Mouse (Mus musculus) hindbrain, embryonic 11.5 days (tissue): Measurements from ENCODE around the gene Negr1. TPM values are rescaled to one million over a fixed set of nuclear protein-coding genes. Genes with fewer than 3 reads are reported as not detected.

Experiments
- ATAC-seq: fragments of 200-750 bp; cut with Nextera tagmentation; 2 replicates; pipeline ENCODE4 v1.8.0; 2017; ENCODE audit warnings: mild to moderate bottlenecking, moderate TSS enrichment, moderate library complexity; ENCODE audit not compliant: low FRiP score
- DNase-seq: peaks from one replicate; pipeline ENCODE4 v3.0.0-alpha.2; 2015; ENCODE audit warnings: low spot score
- H3K27ac ChIP-seq: fragments of 300-500 bp; sonication (generic); 2 replicates; pipeline ENCODE4 v1.5.1; 2014; ENCODE audit warnings: mild to moderate bottlenecking, low read depth, low read length
- H3K27me3 ChIP-seq: fragments of 300-500 bp; sonication (generic); 2 replicates; pipeline ENCODE4 v1.6.1; 2014; ENCODE audit warnings: mild to moderate bottlenecking, low read length, moderate library complexity, mixed read lengths; ENCODE audit not compliant: control insufficient read depth, insufficient read depth
- H3K36me3 ChIP-seq: fragments of 300-500 bp; sonication (generic); 2 replicates; pipeline ENCODE4 v1.6.1; 2014; ENCODE audit warnings: mild to moderate bottlenecking, low read length, moderate library complexity, mixed read lengths; ENCODE audit not compliant: control insufficient read depth, insufficient read depth
- H3K4me1 ChIP-seq: fragments of 300-500 bp; sonication (generic); replicated peaks from 2 replicates; pipeline ENCODE4 v1.6.1; 2014; ENCODE audit warnings: low read length, mixed read lengths; ENCODE audit not compliant: control insufficient read depth, insufficient read depth
- H3K4me2 ChIP-seq: fragments of 300-500 bp; sonication (generic); replicated peaks from 2 replicates; pipeline ENCODE4 v1.6.1; 2014; ENCODE audit warnings: mild to moderate bottlenecking, low read depth, low read length
- H3K4me3 ChIP-seq: fragments of 300-500 bp; sonication (generic); 2 replicates; pipeline ENCODE4 v1.5.1; 2014; ENCODE audit warnings: low read depth, low read length
- H3K9ac ChIP-seq: fragments of 300-500 bp; sonication (generic); 2 replicates; pipeline ENCODE4 v1.6.1; 2014; ENCODE audit warnings: low read depth, low read length
- H3K9me3 ChIP-seq: fragments of 300-500 bp; sonication (generic); 2 replicates; pipeline ENCODE4 v1.6.1; 2016; ENCODE audit warnings: low read length; ENCODE audit not compliant: control insufficient read depth
- WGBS: fragments of 180-500 bp; shearing (Covaris S2); extraction: QIAGEN DNeasy Blood & Tissue Kit; methylation state at CpG from one replicate; pipeline ENCODE4 v1.1.7; 2014; 5-methylcytosine and 5-hydroxymethylcytosine counted together
- polyA plus RNA-seq: library from polyadenylated mRNA; unstranded; fragments of >200 nt; fragmentation: Nextera tagmentation; extraction: Ambion mirVana; gene quantifications from 2 replicates; pipeline ENCODE4 v1.2.1, GENCODE M21; 2014

The Negr1 gene
- polyA plus RNA-seq, 1 experiment from 2014 or later, result 7.7 TPM

GRCm38 (mm10) chr3:156766171-156766845 lies 204.7 kb downstream of the Negr1 start:
- Histone ChIP-seq H3K4me2 (no peak overlapping the region), H3K27me3 (no peaks in the 10 kb centered on the region), H3K4me3 (no peak overlapping the region), H3K4me1 (no peaks in the 10 kb centered on the region), H3K9ac (no peak overlapping the region), H3K27ac (no peak overlapping the region), H3K9me3 (no peaks in the 10 kb centered on the region), H3K36me3 (no peaks in the 10 kb centered on the region)
- 75% methylated on average over 2 of the region's 2 CpGs for WGBS
- DNase-seq, result no peak
- no peak for ATAC-seq

DNA sequence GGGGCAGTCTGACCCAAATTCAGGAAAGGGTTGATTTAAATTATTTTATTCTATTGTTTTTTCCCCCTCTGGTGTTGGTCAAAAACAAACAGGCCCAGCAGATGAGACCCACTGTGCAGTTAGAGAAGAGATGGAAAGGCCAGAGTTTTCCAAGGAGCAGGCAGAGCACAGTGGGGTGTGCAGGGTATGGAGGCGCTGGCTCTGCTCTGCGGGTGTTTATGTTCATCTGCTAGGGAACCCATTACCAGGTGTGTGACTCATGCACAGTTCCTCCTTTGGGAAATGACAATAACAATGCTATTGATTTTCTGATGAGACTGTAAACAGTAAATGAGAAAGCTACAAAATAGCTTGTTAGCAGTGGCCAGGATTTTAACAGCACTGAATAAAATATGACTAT lies 210.0 kb downstream of the Negr1 start:
- peak; percentile 48; the same call in 1 of the 2 replicates for ATAC-seq
- Histone ChIP-seq H3K4me1 (no peaks in the 10 kb centered on the region), H3K9me3 (no peaks in the 10 kb centered on the region), H3K27ac (no peak overlapping the region), H3K36me3 (no peaks in the 10 kb centered on the region), H3K4me2 (no peak overlapping the region), H3K27me3 (no peaks in the 10 kb centered on the region), H3K4me3 (no peak overlapping the region), H3K9ac (no peak overlapping the region)
- no peak for DNase-seq
- WGBS, result 68% methylated on average over 2 of the region's 2 CpGs

DNA sequence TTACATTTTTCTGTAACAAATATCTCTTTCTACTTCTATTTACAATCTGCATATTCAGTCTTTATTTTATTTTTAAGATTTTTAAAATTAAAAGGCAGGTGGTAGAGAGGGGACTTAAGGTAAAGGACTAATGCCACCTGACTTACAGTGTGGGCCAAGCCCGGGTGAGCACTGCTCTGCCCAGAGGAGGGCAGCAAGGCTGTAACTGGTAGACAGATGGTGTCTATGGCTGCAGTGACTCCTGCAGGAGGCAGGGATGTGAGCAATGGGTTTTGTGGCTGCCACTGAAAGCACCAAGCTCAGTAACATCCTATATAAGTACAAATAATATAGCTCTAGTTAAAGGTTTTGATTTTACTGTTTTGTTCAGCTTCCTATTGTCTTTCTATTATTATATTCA lies 210.5 kb downstream of the Negr1 start:
- 50% methylated on average over 1 of the region's 1 CpGs for WGBS
- ATAC-seq (peak; percentile 75; the same call in 1 of the 2 replicates), DNase-seq (no peak)

DNA sequence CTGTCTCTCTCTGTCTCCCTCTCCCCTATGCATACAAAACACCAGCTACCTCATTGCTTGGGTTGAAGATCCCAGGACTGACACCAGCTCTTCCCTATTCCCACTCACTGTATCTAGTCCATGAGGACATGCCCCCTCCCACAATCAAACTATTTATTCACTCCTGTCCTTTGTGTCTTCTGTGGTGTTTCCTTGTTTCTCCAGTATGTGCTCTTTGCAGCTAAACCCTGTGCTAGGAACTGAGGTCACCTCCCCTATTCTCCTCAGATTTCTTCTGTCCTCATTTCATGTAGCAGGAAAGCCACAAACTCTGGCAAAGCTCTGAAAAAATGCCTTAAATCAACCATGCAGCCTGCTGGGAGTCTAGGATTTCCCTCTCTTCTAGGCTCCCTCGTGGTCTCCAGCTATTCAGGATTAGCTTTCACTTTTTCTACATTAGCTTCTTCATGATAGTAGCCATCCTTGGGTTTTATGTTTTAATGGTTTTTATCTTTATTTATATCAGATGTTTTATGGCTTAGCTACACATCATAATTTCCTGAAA lies 222.8 kb downstream of the Negr1 start:
- Histone ChIP-seq H3K27ac (no peak overlapping the region), H3K36me3 (no peaks in the 10 kb centered on the region), H3K9ac (no peak overlapping the region), H3K4me1 (no peaks in the 10 kb centered on the region), H3K9me3 (no peaks in the 10 kb centered on the region), H3K4me2 (no peak overlapping the region), H3K27me3 (no peaks in the 10 kb centered on the region), H3K4me3 (no peak overlapping the region)
- ATAC-seq (no peak), DNase-seq (no peak)
- 48% methylated on average over 1 of the region's 1 CpGs for WGBS

More for the DNA sequence above, 210.5 kb downstream of the Negr1 start:
- Histone ChIP-seq H3K36me3 (no peaks in the 10 kb centered on the region), H3K4me1 (no peaks in the 10 kb centered on the region), H3K4me3 (no peak overlapping the region), H3K9ac (no peak overlapping the region), H3K4me2 (no peak overlapping the region), H3K27me3 (no peaks in the 10 kb centered on the region), H3K9me3 (no peaks in the 10 kb centered on the region), H3K27ac (no peak overlapping the region)

- no peaks in the 10 kb centered on the region for H3K27me3 ChIP-seq
- H3K4me2 ChIP-seq, result no peak overlapping the region
- 83% methylated on average over 1 of the region's 1 CpGs for WGBS
- H3K4me1 ChIP-seq, result no peaks in the 10 kb centered on the region
- no peak overlapping the region for H3K4me3 ChIP-seq
- DNase-seq (no peak), ATAC-seq (no peak)
- no peaks in the 10 kb centered on the region for H3K9me3 ChIP-seq
- no peak overlapping the region for H3K9ac ChIP-seq
- no peak overlapping the region for H3K27ac ChIP-seq
- H3K36me3 ChIP-seq, result no peaks in the 10 kb centered on the region
Observed at GRCm38 (mm10) chr3:156786355-156786754, 224.8 kb downstream of the Negr1 start.

GRCm38 (mm10) chr3:156791234-156791633 lies 229.6 kb downstream of the Negr1 start:
- Histone ChIP-seq H3K4me1 (no peaks in the 10 kb centered on the region), H3K9me3 (no peaks in the 10 kb centered on the region), H3K27me3 (no peaks in the 10 kb centered on the region), H3K36me3 (no peaks in the 10 kb centered on the region), H3K4me2 (no peak overlapping the region), H3K9ac (no peak overlapping the region), H3K4me3 (no peak overlapping the region), H3K27ac (no peak overlapping the region)
- ATAC-seq, result no peak
- no peak for DNase-seq

DNA sequence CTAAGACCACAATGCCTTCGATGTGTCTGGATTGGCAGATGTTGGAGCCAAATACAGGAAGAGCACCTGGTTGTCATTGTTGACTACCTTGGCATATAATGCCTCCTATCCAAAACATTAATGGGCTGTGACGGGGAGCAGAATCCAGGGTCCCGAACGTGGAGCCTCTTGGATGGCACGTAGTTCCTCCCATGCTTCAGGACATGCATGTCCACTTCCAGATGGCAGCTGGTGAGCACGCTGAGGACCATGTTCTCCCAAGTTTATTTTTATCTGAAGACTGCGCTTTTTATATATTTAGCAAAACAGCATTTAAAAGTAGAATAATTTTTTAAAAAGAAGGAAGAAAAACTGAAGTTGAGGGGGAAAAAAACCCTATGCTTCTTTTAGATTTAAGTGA lies 231.1 kb downstream of the Negr1 start:
- H3K27ac ChIP-seq, result no peak overlapping the region
- H3K4me3 ChIP-seq, result no peak overlapping the region
- no peaks in the 10 kb centered on the region for H3K9me3 ChIP-seq
- no peaks in the 10 kb centered on the region for H3K4me1 ChIP-seq
- DNase-seq (no peak), ATAC-seq (no peak)
- H3K9ac ChIP-seq, result no peak overlapping the region
- H3K36me3 ChIP-seq, result no peaks in the 10 kb centered on the region
- H3K4me2 ChIP-seq, result no peak overlapping the region
- 91% methylated on average over 7 of the region's 7 CpGs for WGBS
- no peaks in the 10 kb centered on the region for H3K27me3 ChIP-seq

DNA sequence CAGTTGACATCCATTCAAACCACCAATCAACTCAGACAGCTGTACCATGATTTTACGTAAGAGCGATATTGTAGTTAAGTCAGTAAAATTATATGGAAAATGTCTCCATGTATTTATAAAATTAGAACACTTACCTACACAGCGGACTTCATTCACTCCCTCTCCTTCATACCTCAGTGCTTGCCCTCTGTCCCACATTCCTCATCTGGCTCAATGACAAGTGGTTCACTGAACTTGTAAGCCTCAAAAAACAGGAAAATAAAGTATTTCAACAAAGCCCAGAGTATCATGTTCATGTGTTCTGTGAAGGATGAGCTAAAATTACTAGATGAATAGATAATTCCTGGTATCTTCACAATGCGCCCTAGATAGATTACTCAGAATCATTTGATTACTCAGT lies 232.5 kb downstream of the Negr1 start:
- H3K4me1 ChIP-seq, result no peaks in the 10 kb centered on the region
- no peaks in the 10 kb centered on the region for H3K36me3 ChIP-seq
- H3K4me3 ChIP-seq, result no peak overlapping the region
- no peak overlapping the region for H3K27ac ChIP-seq
- no peaks in the 10 kb centered on the region for H3K27me3 ChIP-seq
- H3K4me2 ChIP-seq, result no peak overlapping the region
- ATAC-seq, result no peak
- DNase-seq, result no peak
- H3K9ac ChIP-seq, result no peak overlapping the region
- H3K9me3 ChIP-seq, result no peaks in the 10 kb centered on the region
- 92% methylated on average over 4 of the region's 4 CpGs for WGBS

DNA sequence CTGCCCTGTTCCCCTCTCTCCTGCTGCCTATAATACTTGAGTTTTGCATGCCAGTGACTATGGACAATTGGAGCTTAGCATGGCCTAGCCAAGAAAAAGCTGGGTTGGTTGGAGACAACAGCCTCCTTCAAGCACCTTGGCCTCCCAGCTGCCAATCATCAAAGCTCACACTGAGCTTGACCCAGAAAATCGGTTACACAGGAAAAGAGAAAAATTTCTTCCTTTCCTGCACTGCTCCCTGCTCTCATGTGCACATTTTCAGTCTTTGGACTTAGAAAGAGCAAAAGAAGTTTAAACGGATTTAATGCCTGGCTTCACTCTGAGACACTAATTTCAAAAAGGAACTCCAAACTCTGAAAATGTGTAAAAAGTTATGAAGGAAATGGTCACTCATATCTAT lies 233.0 kb downstream of the Negr1 start:
- 50% methylated on average over 2 of the region's 2 CpGs for WGBS
- DNase-seq (no peak), ATAC-seq (no peak)
- Histone ChIP-seq H3K36me3 (no peaks in the 10 kb centered on the region), H3K9me3 (no peaks in the 10 kb centered on the region), H3K4me2 (no peak overlapping the region), H3K27ac (no peak overlapping the region), H3K4me3 (no peak overlapping the region), H3K9ac (no peak overlapping the region), H3K27me3 (no peaks in the 10 kb centered on the region), H3K4me1 (no peaks in the 10 kb centered on the region)
